Mouse (Mus musculus): ENCODE results near the gene Zfp628.

Zfp628 gene

GRCm38 (mm10) chr7:4919096-4919495, 4.1 kb downstream of the Zfp628 start:
- no peak for DNase-seq

GRCm38 (mm10) chr7:4919971-4920370, 5.0 kb downstream of the Zfp628 start:
- DNase-seq, result no peak

- DNase-seq, result no peak
These were observed 5.5 kb downstream of the Zfp628 start for GRCm38 (mm10) chr7:4920496-4920895.

GRCm38 (mm10) chr7:4920976-4921823, 6.2 kb downstream of the Zfp628 start:
- DNase-seq, result no peak

GRCm38 (mm10) chr7:4921824-4922482, 6.9 kb downstream of the Zfp628 start, which contains the start of gene Nat14:
Nat14 (plus strand) TSS chr7:4922028.
- no peak for DNase-seq

- peak; percentile 59 for DNase-seq
These were observed 7.5 kb downstream of the Zfp628 start for GRCm38 (mm10) chr7:4922508-4922907.

- DNase-seq, result peak; percentile 44
These were observed 8.0 kb downstream of the Zfp628 start for GRCm38 (mm10) chr7:4922931-4923565.

GRCm38 (mm10) chr7:4923586-4924364, 8.8 kb downstream of the Zfp628 start:
- DNase-seq, result no peak

GRCm38 (mm10) chr7:4924483-4924882, 9.5 kb downstream of the Zfp628 start:
- DNase-seq, result no peak

- DNase-seq, result no peak
These were observed 9.9 kb downstream of the Zfp628 start for GRCm38 (mm10) chr7:4924891-4925301.

- no peak for DNase-seq
These were observed 10.7 kb downstream of the Zfp628 start, which contains the start of gene Ssc5d for GRCm38 (mm10) chr7:4925441-4926381. Ssc5d (plus strand) TSS chr7:4925785.

GRCm38 (mm10) chr7:4926849-4927248, 11.8 kb downstream of the Zfp628 start:
- DNase-seq, result no peak

GRCm38 (mm10) chr7:4927711-4928110, 12.7 kb downstream of the Zfp628 start:
- no peak for DNase-seq

- no peak for DNase-seq
These were observed 13.3 kb downstream of the Zfp628 start for GRCm38 (mm10) chr7:4928323-4928722.

GRCm38 (mm10) chr7:4933103-4933502, 18.1 kb downstream of the Zfp628 start:
- no peak for DNase-seq

GRCm38 (mm10) chr7:4934160-4934914, 19.3 kb downstream of the Zfp628 start:
- DNase-seq, result no peak

GRCm38 (mm10) chr7:4936832-4937231, 21.8 kb downstream of the Zfp628 start:
- DNase-seq, result no peak

- no peak for DNase-seq
These were observed 22.4 kb downstream of the Zfp628 start for GRCm38 (mm10) chr7:4937392-4937791.

GRCm38 (mm10) chr7:4938456-4938855, 23.4 kb downstream of the Zfp628 start:
- peak; percentile 84 for DNase-seq

GRCm38 (mm10) chr7:4940068-4940479, 25.1 kb downstream of the Zfp628 start:
- peak; percentile 87 for DNase-seq

GRCm38 (mm10) chr7:4942673-4943072, 27.7 kb downstream of the Zfp628 start:
- DNase-seq, result no peak

Data from thymus, postnatal 14 days (tissue).